Mouse (Mus musculus) myocyte (in vitro differentiated cells): ENCODE results near the gene Mrps23. TPM values are rescaled to one million over a fixed set of nuclear protein-coding genes. Genes with fewer than 3 reads are reported as not detected.

ENCODE experiments used
- H3K27me3 ChIP-seq: one replicate; pipeline ENCODE4 v1.6.1; 2011; ENCODE audit not compliant: control insufficient read depth, insufficient read depth, insufficient read length
- H3K36me3 ChIP-seq: one replicate; pipeline ENCODE4 v1.6.1; 2011; ENCODE audit not compliant: control insufficient read depth, insufficient read depth
- H3K4me2 ChIP-seq: one replicate; pipeline ENCODE4 v1.6.1; 2011; ENCODE audit warnings: low read depth, control low read depth
- H3K4me3 ChIP-seq: one replicate; pipeline ENCODE4 v1.5.1; 2011; ENCODE audit warnings: mild to moderate bottlenecking, control low read depth, moderate library complexity
- H3K79me2 ChIP-seq: one replicate; pipeline ENCODE4 v1.6.1; 2011; ENCODE audit not compliant: control insufficient read depth, insufficient read depth
- H3ac ChIP-seq: one replicate; pipeline ENCODE4 v1.6.1; 2011; ENCODE audit not compliant: control insufficient read depth, insufficient read length
- CEBPB ChIP-seq: IDR thresholded peaks from 2 replicates; pipeline ENCODE4 v1.6.1; 2011; ENCODE audit warnings: mild to moderate bottlenecking, moderate library complexity; ENCODE audit not compliant: poor library complexity, insufficient read depth, severe bottlenecking
- E2F4 ChIP-seq: IDR thresholded peaks from one replicate; pipeline ENCODE4 v1.6.1; 2011; ENCODE audit warnings: mild to moderate bottlenecking, control low read depth, moderate library complexity; ENCODE audit not compliant: insufficient read depth
- MAX ChIP-seq: IDR thresholded peaks from one replicate; pipeline ENCODE4 v1.6.1; 2011; ENCODE audit warnings: low read depth, mild to moderate bottlenecking, control low read depth
- MYOD1 ChIP-seq, 3 experiments: IDR thresholded peaks; one replicate each; pipeline ENCODE4 v1.6.1; 2011; ENCODE audit warnings: control low read depth in 2 of 3, low read depth in 2 of 3, mild to moderate bottlenecking in 2 of 3, moderate library complexity in 1 of 3; ENCODE audit not compliant: insufficient read length in 2 of 3, control insufficient read depth in 1 of 3
- MYOG ChIP-seq, 3 experiments: IDR thresholded peaks; one replicate each; pipeline ENCODE4 v1.6.1; 2011; ENCODE audit warnings: control low read depth in 2 of 3, low read depth in 2 of 3, mild to moderate bottlenecking in 2 of 3; ENCODE audit not compliant: insufficient read length in 2 of 3, control insufficient read depth in 1 of 3, insufficient read depth in 1 of 3
- POLR2A ChIP-seq: IDR thresholded peaks from one replicate; pipeline ENCODE4 v1.6.1; 2011; ENCODE audit warnings: low read depth, mild to moderate bottlenecking, control low read depth, moderate library complexity; ENCODE audit not compliant: insufficient read length
- POLR2AphosphoS2 ChIP-seq: IDR thresholded peaks from one replicate; pipeline ENCODE4 v1.6.1; 2011; ENCODE audit warnings: low read depth, control low read depth; ENCODE audit not compliant: insufficient read length
- REST ChIP-seq: IDR thresholded peaks from one replicate; pipeline ENCODE4 v1.6.1; 2011; ENCODE audit warnings: mild to moderate bottlenecking, control low read depth, moderate library complexity; ENCODE audit not compliant: insufficient read depth, insufficient read length
- SRF ChIP-seq: IDR thresholded peaks from one replicate; pipeline ENCODE4 v1.6.1; 2011; ENCODE audit warnings: low read depth; ENCODE audit not compliant: control insufficient read depth, insufficient read length
- TCF12 ChIP-seq: IDR thresholded peaks from one replicate; pipeline ENCODE4 v1.6.1; 2011; ENCODE audit warnings: mild to moderate bottlenecking, control low read depth; ENCODE audit not compliant: poor library complexity, insufficient read depth, severe bottlenecking
- TCF3 ChIP-seq: IDR thresholded peaks from one replicate; pipeline ENCODE4 v1.6.1; 2011; ENCODE audit warnings: low read depth, control low read depth; ENCODE audit not compliant: insufficient read length
- USF1 ChIP-seq: IDR thresholded peaks from one replicate; pipeline ENCODE4 v1.6.1; 2011; ENCODE audit warnings: low read depth, mild to moderate bottlenecking, control low read depth, moderate library complexity
- polyA plus RNA-seq: library from polyadenylated mRNA; unstranded; fragments of >200 nt; fragmentation: generic; extraction: Trizol; gene quantifications from one replicate; pipeline ENCODE4 v1.2.1, GENCODE M21; 2012; ENCODE audit warnings: missing spikeins

The Mrps23 gene
- polyA plus RNA-seq, 1 experiment = 319 TPM

GRCm38 (mm10) chr11:88207697-88208096 lies 3.5 kb downstream of the Mrps23 start:
- H3K4me2 ChIP-seq = no peak overlapping the region
- TF ChIP-seq MYOD1 (IDR thresholded peaks at IDR 0.05; ENCODE audit: control insufficient read depth in 1 of 3, insufficient read length in 2 of 3, low read depth in 2 of 3) = no peak
- TF ChIP-seq USF1 = no peak
- no peak for TF ChIP-seq POLR2A
- no peak for TF ChIP-seq MAX
- no peak for TF ChIP-seq CEBPB
- TF ChIP-seq REST = no peak
- no peak for TF ChIP-seq SRF
- no peak for TF ChIP-seq MYOG (IDR thresholded peaks at IDR 0.05; ENCODE audit: control insufficient read depth in 1 of 3, insufficient read depth in 1 of 3, insufficient read length in 2 of 3, low read depth in 2 of 3)
- TF ChIP-seq POLR2AphosphoS2 = no peak
- no peak for TF ChIP-seq TCF12
- TF ChIP-seq TCF3 = no peak
- no peak for TF ChIP-seq E2F4
- peaks cover 10% of the 10 kb centered on the region for H3K36me3 ChIP-seq
- H3ac ChIP-seq = no peak overlapping the region
- H3K4me3 ChIP-seq = no peak overlapping the region
- peaks cover 13% of the 10 kb centered on the region for H3K79me2 ChIP-seq
- H3K27me3 ChIP-seq = no peaks in the 10 kb centered on the region

DNA sequence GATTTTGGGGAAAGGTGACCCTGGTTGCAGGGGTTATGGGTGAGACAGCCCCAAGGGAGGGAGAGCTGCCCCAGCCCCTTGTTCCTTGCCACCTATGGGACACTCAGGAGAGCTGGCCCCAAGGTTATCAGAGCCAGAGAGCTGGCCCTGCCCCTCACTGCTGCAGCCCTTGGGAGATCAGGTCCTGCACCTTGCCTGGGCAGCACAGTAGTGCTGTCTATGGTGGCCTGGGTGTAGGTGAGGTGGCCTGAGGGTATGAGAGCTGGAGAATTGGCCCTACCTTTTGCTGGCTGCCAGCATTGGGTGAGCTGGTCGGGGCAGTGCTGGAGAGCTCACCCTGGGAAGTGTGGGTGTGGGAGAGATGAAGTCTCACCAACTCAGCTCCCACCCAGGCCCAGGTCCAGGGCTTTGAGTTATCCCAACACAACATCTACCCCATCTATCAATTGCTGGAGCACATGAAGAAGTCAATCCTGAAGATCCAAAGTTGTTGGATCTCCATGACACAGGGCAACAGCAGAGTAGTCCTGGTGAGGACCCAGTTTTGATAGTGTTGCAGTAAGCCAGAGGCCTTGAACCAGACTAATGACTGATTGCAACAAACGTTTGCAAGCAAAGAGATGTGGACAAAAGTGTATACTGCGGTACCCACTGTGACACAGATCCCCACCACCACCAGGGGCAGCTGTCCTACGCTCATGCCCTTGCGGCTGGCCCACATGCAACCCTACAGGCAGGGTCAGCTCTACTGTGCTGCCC lies 7.8 kb downstream of the Mrps23 start:
- TF ChIP-seq USF1 (no peak), POLR2AphosphoS2 (no peak), CEBPB (no peak), TCF12 (no peak), MYOD1 (IDR thresholded peaks at IDR 0.05; ENCODE audit: control insufficient read depth in 1 of 3, insufficient read length in 2 of 3, low read depth in 2 of 3) (no peak), MAX (no peak), POLR2A (no peak), TCF3 (no peak), MYOG (IDR thresholded peaks at IDR 0.05; ENCODE audit: control insufficient read depth in 1 of 3, insufficient read depth in 1 of 3, insufficient read length in 2 of 3, low read depth in 2 of 3) (no peak)
- no peak overlapping the region for H3ac ChIP-seq
- no peak overlapping the region for H3K4me2 ChIP-seq
- H3K4me3 ChIP-seq = no peak overlapping the region
- no peaks in the 10 kb centered on the region for H3K27me3 ChIP-seq
- peaks cover 10% of the 10 kb centered on the region for H3K36me3 ChIP-seq
- no peaks in the 10 kb centered on the region for H3K79me2 ChIP-seq

DNA sequence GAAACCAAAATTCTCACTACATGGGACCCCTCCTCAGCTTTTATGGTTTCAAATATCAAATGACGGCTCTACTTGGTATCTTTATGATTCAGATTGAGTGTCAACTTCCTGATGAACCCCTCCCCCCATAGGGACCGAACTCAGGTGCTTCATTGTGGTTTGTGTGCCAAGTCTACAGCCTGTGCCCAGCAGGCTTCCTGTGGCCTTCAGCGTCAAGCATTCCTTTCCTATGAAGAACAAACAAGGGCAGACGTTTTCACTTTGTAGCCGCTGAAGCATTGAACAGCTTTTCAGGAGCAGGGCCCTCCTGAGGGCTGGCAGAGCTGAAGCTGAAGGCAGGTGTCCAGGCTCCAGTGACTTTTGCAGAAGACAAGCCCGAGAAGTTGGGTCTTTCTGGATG lies 9.6 kb downstream of the Mrps23 start:
- Histone ChIP-seq H3K27me3 (no peaks in the 10 kb centered on the region), H3K4me3 (no peak overlapping the region), H3K36me3 (peaks cover 10% of the 10 kb centered on the region), H3ac (no peak overlapping the region), H3K79me2 (no peaks in the 10 kb centered on the region), H3K4me2 (no peak overlapping the region)
- TF ChIP-seq TCF3 = no peak
- no peak for TF ChIP-seq POLR2A
- TF ChIP-seq MYOD1 (IDR thresholded peaks at IDR 0.05; ENCODE audit: control insufficient read depth in 1 of 3, insufficient read length in 2 of 3, low read depth in 2 of 3) = no peak

DNA sequence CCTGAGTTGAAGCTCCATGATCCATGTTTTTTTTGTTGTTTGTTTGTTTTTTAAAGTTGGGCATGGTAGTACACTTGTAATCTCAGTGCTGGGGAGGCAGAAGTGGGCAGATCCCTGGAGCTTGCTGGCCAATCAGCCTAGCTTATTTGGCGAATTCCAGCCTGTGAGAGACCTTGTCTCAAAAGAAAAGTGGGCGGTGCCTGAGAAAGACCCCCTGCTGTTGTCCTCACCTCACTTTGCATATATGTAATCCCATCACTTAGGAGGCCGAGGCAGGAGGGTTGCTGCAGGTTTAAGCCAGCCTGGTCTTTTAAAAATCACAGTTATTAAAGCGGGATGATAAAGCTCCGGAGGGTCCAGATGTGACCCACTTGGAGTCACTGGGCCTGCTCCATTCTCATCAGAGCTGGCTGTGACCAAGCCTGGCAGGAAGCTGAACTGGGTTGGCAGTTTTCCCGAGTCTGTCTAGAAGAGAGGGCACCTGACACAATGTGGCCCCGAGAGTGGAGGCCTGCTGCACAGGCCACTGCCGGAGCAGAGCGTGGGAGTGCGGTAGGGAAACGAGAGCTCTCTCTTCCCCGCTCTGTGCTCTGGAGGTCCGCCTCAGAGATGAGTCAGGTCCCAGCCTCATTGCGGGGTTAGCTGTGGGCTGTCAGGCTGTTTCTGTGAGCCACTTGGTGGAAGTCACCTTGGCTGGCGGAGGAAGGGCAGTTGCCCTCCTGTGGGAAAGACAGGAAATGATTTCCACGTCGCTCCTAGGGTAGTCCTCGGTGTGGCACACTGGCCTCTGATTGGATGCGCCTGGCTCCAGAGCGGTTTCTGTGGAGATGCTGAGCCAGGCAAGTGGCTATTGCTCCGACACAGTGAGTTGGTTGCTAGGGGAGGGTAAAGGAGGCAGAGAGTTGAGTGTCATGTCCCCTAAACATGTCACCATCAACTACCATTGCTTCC lies 11.0 kb downstream of the Mrps23 start:
- H3K36me3 ChIP-seq = peaks cover 6% of the 10 kb centered on the region
- H3K27me3 ChIP-seq = no peaks in the 10 kb centered on the region
- no peak overlapping the region for H3ac ChIP-seq
- no peak overlapping the region for H3K4me3 ChIP-seq
- peak overlapping the region; percentile 40 for H3K4me2 ChIP-seq
- H3K79me2 ChIP-seq = no peaks in the 10 kb centered on the region
- TF ChIP-seq MYOD1 (IDR thresholded peaks at IDR 0.05; ENCODE audit: control insufficient read depth in 1 of 3, insufficient read length in 2 of 3, low read depth in 2 of 3) (peak in 1 of 3 experiments; percentile 10), MYOG (IDR thresholded peaks at IDR 0.05; ENCODE audit: control insufficient read depth in 1 of 3, insufficient read depth in 1 of 3, insufficient read length in 2 of 3, low read depth in 2 of 3) (peak in 1 of 3 experiments; percentile 11), POLR2A (no peak)

DNA sequence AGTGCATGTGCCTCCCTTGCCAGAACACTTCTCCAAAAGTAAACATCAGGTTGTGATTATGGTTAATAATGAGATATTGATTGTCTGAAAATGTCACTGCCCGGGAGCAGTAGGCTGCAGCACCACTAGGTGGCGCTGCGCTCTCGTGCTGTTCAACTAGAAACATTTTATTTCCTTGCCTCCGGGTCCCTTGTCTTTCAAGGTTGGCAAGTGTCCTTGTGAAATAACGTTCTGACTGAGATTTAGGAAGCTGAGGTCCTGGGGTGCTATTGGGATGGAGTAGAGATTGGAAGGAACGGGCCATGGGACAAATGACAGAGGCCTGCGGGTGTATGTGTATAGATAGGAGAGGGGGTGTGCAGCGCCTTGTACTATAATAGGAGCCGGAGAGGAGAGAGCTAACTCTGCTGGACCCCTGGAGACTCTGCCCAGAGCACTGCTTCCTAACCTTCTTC lies 12.1 kb downstream of the Mrps23 start:
- TF ChIP-seq SRF (no peak), POLR2A (no peak), MYOG (IDR thresholded peaks at IDR 0.05; ENCODE audit: control insufficient read depth in 1 of 3, insufficient read depth in 1 of 3, insufficient read length in 2 of 3, low read depth in 2 of 3) (no peak), POLR2AphosphoS2 (no peak), E2F4 (no peak), REST (no peak), USF1 (no peak), MAX (no peak), MYOD1 (IDR thresholded peaks at IDR 0.05; ENCODE audit: control insufficient read depth in 1 of 3, insufficient read length in 2 of 3, low read depth in 2 of 3) (no peak), CEBPB (no peak), TCF3 (no peak)
- Histone ChIP-seq H3K4me2 (peak overlapping the region; percentile 40), H3ac (no peak overlapping the region), H3K27me3 (no peaks in the 10 kb centered on the region), H3K36me3 (no peaks in the 10 kb centered on the region), H3K79me2 (no peaks in the 10 kb centered on the region), H3K4me3 (no peak overlapping the region)
